Mouse (Mus musculus): ENCODE data around the gene Fryl.

Fryl gene

GRCm38 (mm10) chr5:73256352-73257065, at the start of gene Fryl:
Gene Fryl, minus strand, starts transcription at chr5:73256619.
- DNase-seq: peak; percentile 96

GRCm38 (mm10) chr5:73304507-73304906, 48.1 kb upstream of the Fryl start:
- DNase-seq: no peak

- DNase-seq: no peak
These were observed 45.3 kb upstream of the Fryl start for GRCm38 (mm10) chr5:73301601-73302307.

GRCm38 (mm10) chr5:73295916-73296315, 39.5 kb upstream of the Fryl start:
- DNase-seq: no peak

DNA sequence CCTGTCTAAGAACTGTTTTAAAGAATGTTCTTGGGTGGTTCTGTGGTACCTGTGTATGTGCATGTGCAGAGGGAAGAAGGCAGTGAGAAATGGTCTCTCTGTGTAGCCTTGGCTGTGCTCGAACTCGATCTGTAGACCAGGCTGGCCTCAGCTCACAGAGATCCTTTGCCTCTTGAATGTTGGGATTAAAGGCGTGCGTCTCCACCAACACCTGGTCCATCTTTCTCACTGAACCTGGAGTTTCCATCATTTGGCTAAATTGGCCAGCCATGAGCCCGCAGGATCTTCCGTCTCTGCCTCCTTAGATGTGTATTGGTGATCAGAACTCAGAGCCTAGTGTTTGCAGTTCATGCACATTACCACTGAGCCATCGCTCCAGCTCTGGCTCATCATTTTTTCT, 38.6 kb upstream of the Fryl start:
- DNase-seq: no peak

- DNase-seq: no peak
These were observed 37.0 kb upstream of the Fryl start for GRCm38 (mm10) chr5:73293458-73293827.

DNA sequence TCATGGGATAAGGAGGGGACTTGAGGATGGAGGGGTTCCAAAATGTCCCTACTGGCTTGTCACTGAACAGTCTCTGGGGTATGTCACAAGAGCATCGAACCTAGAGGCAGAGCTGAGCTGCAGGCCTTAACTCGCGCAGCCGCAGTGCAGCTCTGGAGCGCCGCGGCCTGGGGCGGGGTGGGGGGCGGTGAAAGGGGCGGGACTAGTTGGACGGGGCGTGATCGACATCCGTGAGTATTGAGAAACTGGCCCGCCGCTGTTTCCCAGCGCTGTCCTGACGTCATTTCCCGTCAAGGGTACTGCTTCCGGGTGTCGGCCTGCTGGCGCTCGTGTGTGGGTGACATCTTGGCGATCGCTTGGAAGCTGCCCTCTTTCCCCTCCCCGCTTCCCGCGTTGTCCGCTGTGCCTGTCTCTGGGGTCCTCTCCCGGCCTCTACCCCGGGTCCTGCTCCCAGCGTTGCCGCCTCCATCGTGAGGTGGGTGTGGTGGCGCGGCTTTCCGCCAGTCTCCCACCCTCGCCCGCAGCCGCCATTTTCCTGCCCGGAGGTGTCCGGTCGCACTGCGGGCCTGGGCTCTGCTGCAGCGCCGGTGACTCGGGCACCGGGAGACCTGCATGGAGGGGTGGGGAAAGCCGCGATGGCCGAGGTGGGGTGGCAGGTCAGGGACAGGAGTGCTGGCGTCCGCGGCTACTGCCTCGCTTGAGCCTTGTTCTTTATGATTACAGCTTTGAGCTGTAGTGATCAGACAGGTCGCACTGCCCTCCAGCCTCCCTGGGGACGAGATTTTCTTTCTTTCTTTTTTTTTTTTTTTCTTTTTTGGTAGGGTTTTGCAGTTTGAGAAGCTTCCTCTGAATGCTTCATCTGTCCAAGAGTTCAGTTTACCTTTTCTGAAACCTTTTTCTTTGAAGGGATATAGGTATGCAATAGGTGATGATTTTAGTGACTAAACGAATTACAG, 36.4 kb upstream of the Fryl start, which contains the start of gene Ociad1:
Gene Ociad1, plus strand, starts transcription at position 283 of the 956 bp plus-strand sequence.
- DNase-seq: peak; percentile 95

GRCm38 (mm10) chr5:73289900-73290299, 33.5 kb upstream of the Fryl start:
- no peak for DNase-seq

DNA sequence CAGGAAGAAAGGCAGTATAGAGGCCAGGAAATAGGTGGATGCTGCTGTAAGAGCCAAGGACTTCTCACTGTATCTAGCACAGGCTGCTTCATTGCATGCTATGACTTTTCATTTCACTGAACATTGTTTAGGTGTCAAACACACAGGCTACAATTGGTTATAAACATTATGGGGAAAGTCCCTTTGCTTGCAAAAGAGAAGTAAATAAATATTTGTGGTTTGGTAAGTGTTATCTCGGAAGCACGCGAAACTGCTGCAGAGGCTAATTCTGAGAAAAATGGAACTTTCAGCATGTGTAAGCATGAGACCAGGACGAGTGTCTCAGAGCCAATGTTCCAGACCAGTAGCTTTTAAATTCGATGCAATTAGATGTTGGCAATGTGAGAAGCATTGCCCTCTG, 30.2 kb upstream of the Fryl start:
- no peak for DNase-seq

- DNase-seq: no peak
These were observed 29.1 kb upstream of the Fryl start for GRCm38 (mm10) chr5:73285470-73285978.

DNA sequence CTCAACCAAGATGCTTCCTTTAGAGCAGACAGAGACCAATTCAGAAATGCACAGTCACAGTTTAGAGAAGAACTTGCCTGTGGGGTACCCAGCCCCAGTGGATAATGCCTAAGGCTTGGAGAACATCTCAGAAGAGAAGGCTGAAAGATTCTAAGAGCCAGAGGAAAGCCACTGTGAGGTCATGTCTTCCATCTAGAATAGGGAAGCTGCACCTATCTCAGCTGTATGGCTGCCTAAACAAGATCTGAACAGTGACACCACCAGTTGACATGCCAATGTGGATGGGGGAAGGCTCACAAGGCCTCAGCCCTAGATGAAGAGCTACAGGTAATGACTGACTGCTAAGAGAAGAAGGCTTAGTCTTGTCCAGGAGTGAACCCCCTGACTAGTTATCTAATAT, 27.6 kb upstream of the Fryl start:
- DNase-seq: no peak

DNA sequence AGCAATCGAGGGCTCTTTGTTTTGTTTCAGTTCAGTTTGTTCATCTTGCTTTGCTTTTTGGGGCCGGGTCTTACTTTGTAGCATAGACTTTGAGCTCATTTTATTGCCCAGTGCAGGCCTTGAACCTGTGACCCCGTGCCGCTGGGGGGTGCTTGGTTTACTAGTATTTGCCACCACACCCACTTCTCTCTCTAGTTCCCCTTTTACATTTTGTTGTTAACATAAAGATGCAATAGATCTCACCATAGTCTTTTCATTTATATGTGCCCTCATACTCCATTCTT, 24.1 kb upstream of the Fryl start:
- no peak for DNase-seq

DNA sequence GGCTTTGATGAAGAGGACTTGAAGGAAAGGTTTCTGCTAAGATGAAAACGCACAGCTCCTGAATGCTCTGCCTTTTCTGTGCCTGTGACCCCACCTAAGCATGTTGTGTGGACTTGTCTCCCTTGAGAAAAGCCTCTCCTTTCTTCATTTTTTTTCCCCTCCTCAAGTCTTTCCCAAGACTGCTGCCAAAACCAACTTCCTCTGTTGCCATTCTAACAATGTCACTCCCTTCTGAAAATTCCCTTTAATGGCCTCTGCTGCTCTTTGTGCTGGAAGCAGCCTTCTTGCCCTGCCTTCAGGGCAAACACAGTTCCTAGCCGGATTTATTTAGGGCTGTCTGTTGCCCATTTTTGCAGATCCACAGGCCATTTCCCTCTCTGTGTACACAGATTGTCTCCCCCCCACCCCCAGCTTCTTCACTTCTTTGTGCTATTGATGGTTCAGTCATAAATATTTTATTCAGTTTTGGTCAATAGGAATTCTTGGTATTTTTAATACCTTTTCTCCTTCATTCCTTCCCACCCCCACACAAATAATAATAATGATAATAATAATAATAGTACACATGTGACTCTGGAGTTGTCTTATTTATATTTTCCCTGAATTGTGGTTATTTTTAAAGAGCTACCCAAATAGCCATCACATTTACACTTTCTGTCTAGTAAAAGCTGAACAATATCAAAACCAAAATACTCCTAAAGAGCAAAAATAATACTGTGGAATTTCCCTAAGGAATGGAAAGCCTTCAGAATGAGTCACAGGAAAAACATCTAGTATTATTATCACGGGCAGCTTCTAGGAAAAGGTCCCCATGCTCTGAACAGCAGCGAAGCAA, 23.5 kb upstream of the Fryl start:
- no peak for DNase-seq

DNA sequence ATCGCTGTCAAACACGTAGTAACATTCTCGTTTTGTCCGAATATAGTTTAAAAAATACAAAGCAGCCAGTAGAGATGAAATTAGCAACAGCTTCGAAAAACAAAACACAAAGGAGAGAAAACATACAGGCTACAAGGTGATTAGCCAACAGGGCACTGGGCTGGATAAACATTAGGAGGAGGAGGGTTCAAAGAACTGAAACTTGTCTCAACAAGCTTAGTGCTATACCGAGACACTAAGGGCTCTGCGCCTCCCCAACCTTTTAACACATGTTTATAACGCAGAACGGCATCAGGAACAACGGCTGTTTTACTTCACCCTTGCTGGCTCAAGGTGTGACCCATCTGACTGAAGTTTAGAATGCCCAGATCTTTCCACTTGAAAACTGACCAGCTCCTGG, 22.8 kb upstream of the Fryl start:
- no peak for DNase-seq

- DNase-seq: no peak
These were observed 18.5 kb upstream of the Fryl start for GRCm38 (mm10) chr5:73274941-73275340.

GRCm38 (mm10) chr5:73273171-73273570, 16.8 kb upstream of the Fryl start:
- no peak for DNase-seq

GRCm38 (mm10) chr5:73270612-73271011, 14.2 kb upstream of the Fryl start:
- DNase-seq: no peak

DNA sequence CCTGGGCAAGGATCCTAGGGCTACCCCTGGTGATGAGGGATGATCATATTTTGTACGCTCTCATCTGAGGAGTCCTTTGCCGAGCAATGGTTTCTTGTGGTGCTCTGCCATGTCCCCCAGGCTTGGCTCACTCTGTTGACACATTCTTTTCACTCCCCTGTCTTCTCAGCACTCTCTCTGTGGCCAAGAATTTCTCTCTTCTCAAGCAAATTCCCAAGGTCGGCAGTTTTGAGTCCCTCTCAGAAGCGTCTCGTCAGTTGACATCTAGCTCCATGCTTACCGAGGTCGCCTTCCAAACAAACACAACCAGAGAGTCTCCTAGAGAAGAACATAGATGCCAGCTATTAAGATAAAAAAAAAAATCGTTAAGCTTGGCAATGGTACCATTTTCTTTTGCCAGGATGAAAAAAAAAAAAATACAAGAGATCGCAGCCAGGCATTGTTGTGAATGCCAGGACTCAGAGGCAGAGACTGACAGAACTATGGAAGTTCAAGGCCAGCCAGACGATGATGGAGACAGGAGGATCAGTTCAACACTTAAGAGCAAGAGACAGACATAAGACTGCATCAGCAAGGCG, 12.3 kb upstream of the Fryl start:
- DNase-seq: no peak

GRCm38 (mm10) chr5:73265460-73265859, 9.0 kb upstream of the Fryl start:
- peak; percentile 70 for DNase-seq

DNA sequence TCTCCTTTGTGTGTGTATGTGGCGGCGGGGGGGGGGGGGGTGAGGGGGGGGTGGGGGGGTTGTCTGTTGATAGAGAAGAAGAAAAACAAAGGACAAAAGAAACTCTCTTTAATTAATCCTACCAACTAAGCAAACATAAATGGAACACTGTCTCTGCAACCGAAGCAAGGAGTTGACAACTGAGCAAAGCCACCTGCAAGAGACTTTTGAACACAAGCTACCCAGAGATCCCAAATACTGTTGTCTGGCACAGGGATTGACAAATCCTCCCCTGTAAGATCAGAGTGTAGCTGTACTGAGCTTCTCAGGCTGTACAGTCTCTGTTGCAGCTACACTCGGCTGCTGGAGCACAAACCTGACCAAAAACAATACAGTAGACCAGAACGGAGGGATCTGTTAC, 7.7 kb upstream of the Fryl start:
- no peak for DNase-seq

GRCm38 (mm10) chr5:73257723-73258122, 1.3 kb upstream of the Fryl start:
- no peak for DNase-seq

- DNase-seq: no peak
These were observed 677 bp upstream of the Fryl start for GRCm38 (mm10) chr5:73257096-73257495.
